Mouse (Mus musculus): ENCODE results near the gene Rtbdn.

DNA sequence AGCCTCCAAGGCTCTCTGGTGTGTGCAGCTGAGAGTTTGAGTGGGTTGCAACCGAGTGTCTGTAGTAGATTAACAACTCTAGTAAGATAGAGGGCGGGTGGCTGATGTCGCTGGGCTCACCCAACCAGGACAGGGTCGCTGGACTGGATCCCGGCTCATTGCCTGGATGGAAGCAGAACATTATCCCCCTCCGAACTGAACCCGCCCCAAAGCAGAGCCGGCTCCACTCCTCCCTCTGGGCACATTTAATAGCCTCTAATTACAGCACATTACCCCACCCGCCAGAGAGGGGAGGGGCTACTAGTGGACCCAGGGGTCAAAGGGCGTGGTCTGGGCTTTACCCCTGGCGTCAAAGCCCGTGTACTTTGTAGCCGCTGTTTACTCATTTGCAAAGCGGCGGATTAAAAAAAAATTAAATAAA is 42.5 kb downstream of the Rtbdn start:
- TF ChIP-seq POLR2A (IDR thresholded peaks at IDR 0.05; ENCODE audit: borderline replicate concordance, low read depth, low read length) (no peak), CTCF (IDR thresholded peaks at IDR 0.05; ENCODE audit: low read depth, low read length) (no peak)
